Mouse (Mus musculus) retina, postnatal 7 days (tissue): Measurements from ENCODE around the gene E130114P18Rik.

ENCODE experiments used
- DNase-seq: peaks from one replicate; pipeline ENCODE4 v3.0.0-alpha.2; 2012; ENCODE audit warnings: low read depth, low spot score

E130114P18Rik gene

GRCm38 (mm10) chr4:97805255-97805654, 27.4 kb upstream of the E130114P18Rik start:
- no peak for DNase-seq

- DNase-seq: no peak
Observed at GRCm38 (mm10) chr4:97804638-97805037, 26.8 kb upstream of the E130114P18Rik start.

GRCm38 (mm10) chr4:97803791-97804190, 25.9 kb upstream of the E130114P18Rik start:
- no peak for DNase-seq

- no peak for DNase-seq
Observed at GRCm38 (mm10) chr4:97796505-97796904, 18.6 kb upstream of the E130114P18Rik start.

GRCm38 (mm10) chr4:97795957-97796356, 18.1 kb upstream of the E130114P18Rik start:
- no peak for DNase-seq

- no peak for DNase-seq
Observed at GRCm38 (mm10) chr4:97794865-97795264, 17.0 kb upstream of the E130114P18Rik start.

GRCm38 (mm10) chr4:97793931-97794330, 16.1 kb upstream of the E130114P18Rik start:
- no peak for DNase-seq

GRCm38 (mm10) chr4:97788537-97788936, 10.7 kb upstream of the E130114P18Rik start:
- DNase-seq: no peak

GRCm38 (mm10) chr4:97787515-97787914, 9.6 kb upstream of the E130114P18Rik start:
- no peak for DNase-seq

- DNase-seq: no peak
Observed at GRCm38 (mm10) chr4:97786571-97786970, 8.7 kb upstream of the E130114P18Rik start.

- no peak for DNase-seq
Observed at GRCm38 (mm10) chr4:97785547-97786271, 7.8 kb upstream of the E130114P18Rik start.

GRCm38 (mm10) chr4:97784236-97784635, 6.4 kb upstream of the E130114P18Rik start:
- DNase-seq: no peak

- DNase-seq: no peak
Observed at GRCm38 (mm10) chr4:97783073-97783879, 5.4 kb upstream of the E130114P18Rik start.

GRCm38 (mm10) chr4:97782497-97782896, 4.6 kb upstream of the E130114P18Rik start:
- DNase-seq: no peak

- DNase-seq: no peak
Observed at GRCm38 (mm10) chr4:97782069-97782468, 4.2 kb upstream of the E130114P18Rik start.

- DNase-seq: no peak
Observed at GRCm38 (mm10) chr4:97780666-97781435, 3.0 kb upstream of the E130114P18Rik start.

- no peak for DNase-seq
Observed at GRCm38 (mm10) chr4:97780024-97780423, 2.1 kb upstream of the E130114P18Rik start.

GRCm38 (mm10) chr4:97779003-97779930, 1.4 kb upstream of the E130114P18Rik start:
- DNase-seq: no peak

GRCm38 (mm10) chr4:97778211-97779002, 529 bp upstream of the E130114P18Rik start:
- no peak for DNase-seq

- DNase-seq: no peak
Observed at GRCm38 (mm10) chr4:97777081-97777705, 685 bp downstream of the E130114P18Rik start.
